Mouse (Mus musculus): ENCODE measurements at regions not wholly inside any gene's neighbourhood (a gene's known extent, or its start where the extent isn't known, plus 50 kb on each side); places are given as distances from the start of the nearest gene placed in this dataset.

- TF ChIP-seq CTCF (IDR thresholded peaks at IDR 0.05; ENCODE audit: low read depth) (no peak), EP300 (IDR thresholded peaks at IDR 0.05; ENCODE audit: low read depth) (no peak)
These were observed 1047.6 kb downstream of the Car8 start for GRCm38 (mm10) chr4:7191228-7191627.

Measured in heart, postnatal 0 days (tissue).